Mouse (Mus musculus): Measurements from ENCODE around the gene Trim72. TPM values are rescaled to one million over a fixed set of nuclear protein-coding genes. Genes with fewer than 3 reads are reported as not detected.
"Not testable (repeated sequence)": the region's sequence is repeated elsewhere in the genome, so short reads cannot be mapped to it uniquely, and the experiment has no call there.

Trim72 gene
- polyA plus RNA-seq, 1 experiment from 2014 or later = 0.07 TPM

DNA sequence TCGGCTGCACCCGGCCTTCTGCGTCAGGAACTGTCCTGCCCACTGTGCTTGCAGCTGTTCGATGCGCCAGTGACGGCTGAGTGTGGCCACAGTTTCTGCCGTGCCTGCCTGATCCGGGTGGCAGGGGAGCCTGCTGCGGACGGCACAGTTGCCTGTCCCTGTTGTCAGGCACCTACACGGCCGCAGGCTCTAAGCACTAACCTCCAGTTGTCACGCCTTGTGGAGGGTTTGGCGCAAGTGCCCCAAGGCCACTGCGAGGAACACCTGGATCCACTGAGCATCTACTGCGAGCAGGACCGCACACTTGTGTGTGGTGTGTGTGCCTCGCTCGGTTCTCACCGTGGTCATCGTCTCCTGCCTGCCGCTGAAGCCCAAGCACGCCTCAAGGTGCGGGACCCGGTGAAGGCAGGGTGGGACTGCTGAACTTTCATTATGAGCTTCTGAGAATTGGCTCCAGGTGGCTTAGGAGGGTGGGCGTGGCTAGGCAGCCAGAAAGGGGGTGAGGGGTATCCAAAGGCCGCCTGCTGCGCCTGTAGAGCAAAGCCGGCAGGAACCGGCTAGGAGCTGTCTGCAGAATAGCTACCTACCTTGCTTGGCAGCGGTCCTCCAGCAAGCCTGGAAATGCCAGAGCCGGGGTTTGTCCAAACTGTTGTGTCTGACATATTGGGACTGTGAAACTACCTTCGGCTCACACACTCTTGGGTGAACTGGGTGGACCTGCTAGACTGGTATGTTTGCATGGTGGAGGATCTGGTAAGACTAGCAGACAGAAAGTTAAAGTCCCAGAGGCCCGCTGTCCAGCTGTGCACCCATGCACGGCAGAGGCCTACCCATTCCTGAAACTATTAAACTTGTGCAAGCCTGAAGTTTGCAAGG, 976 bp downstream of the Trim72 start:
- Histone ChIP-seq H3K4me3 (ENCODE audit: low read depth, low read length) (no peak overlapping the region), H3K9me3 (ENCODE audit: control insufficient read depth, low read length) (no peaks in the 10 kb centered on the region), H3K4me2 (no peak overlapping the region), H3K36me3 (ENCODE audit: control insufficient read depth, insufficient read depth, low read length) (no peaks in the 10 kb centered on the region), H3K9ac (ENCODE audit: low read length) (no peak overlapping the region), H3K4me1 (ENCODE audit: control insufficient read depth, insufficient read depth, low read length) (peaks cover 3% of the 10 kb centered on the region; the same call in 1 of the 2 replicates), H3K27me3 (ENCODE audit: control insufficient read depth, insufficient read depth, low read length) (peaks cover 2% of the 10 kb centered on the region; the same call in 1 of the 2 replicates), H3K27ac (ENCODE audit: low read depth, low read length) (no peak overlapping the region)
- ATAC-seq (ENCODE audit: low FRiP score) (no peak), DNase-seq (ENCODE audit: low spot score, missing footprints) (peak; percentile 82)
- WGBS = 23% methylated on average over 35 of the region's 35 CpGs

- ATAC-seq (ENCODE audit: low FRiP score) (no peak), DNase-seq (ENCODE audit: low spot score, missing footprints) (peak; percentile 66)
- H3K27me3 ChIP-seq (ENCODE audit: control insufficient read depth, insufficient read depth, low read length) = peaks cover 2% of the 10 kb centered on the region; the same call in 1 of the 2 replicates
- no peak overlapping the region for H3K4me3 ChIP-seq (ENCODE audit: low read depth, low read length)
- no peak overlapping the region for H3K4me2 ChIP-seq
- no peaks in the 10 kb centered on the region for H3K36me3 ChIP-seq (ENCODE audit: control insufficient read depth, insufficient read depth, low read length)
- no peak overlapping the region for H3K9ac ChIP-seq (ENCODE audit: low read length)
- H3K9me3 ChIP-seq (ENCODE audit: control insufficient read depth, low read length) = no peaks in the 10 kb centered on the region
- H3K4me1 ChIP-seq (ENCODE audit: control insufficient read depth, insufficient read depth, low read length) = peaks cover 3% of the 10 kb centered on the region; the same call in 1 of the 2 replicates
- WGBS = 86% methylated on average over 7 of the region's 7 CpGs
- H3K27ac ChIP-seq (ENCODE audit: low read depth, low read length) = no peak overlapping the region
These were observed 2.4 kb downstream of the Trim72 start for GRCm38 (mm10) chr7:128006193-128006592.

- H3K4me2 ChIP-seq = no peak overlapping the region
- 49% methylated on average over 40 of the region's 40 CpGs for WGBS
- no peak for ATAC-seq (ENCODE audit: low FRiP score)
- H3K36me3 ChIP-seq (ENCODE audit: control insufficient read depth, insufficient read depth, low read length) = no peaks in the 10 kb centered on the region
- no peak overlapping the region for H3K4me3 ChIP-seq (ENCODE audit: low read depth, low read length)
- H3K27ac ChIP-seq (ENCODE audit: low read depth, low read length) = no peak overlapping the region
- no peaks in the 10 kb centered on the region; the same call in 1 of the 2 replicates for H3K27me3 ChIP-seq (ENCODE audit: control insufficient read depth, insufficient read depth, low read length)
- H3K9ac ChIP-seq (ENCODE audit: low read length) = no peak overlapping the region
- no peaks in the 10 kb centered on the region for H3K4me1 ChIP-seq (ENCODE audit: control insufficient read depth, insufficient read depth, low read length)
- H3K9me3 ChIP-seq (ENCODE audit: control insufficient read depth, low read length) = no peaks in the 10 kb centered on the region
- DNase-seq (ENCODE audit: low spot score, missing footprints) = peak; percentile 70
These were observed 6.1 kb downstream of the Trim72 start for GRCm38 (mm10) chr7:128009715-128010340.

DNA sequence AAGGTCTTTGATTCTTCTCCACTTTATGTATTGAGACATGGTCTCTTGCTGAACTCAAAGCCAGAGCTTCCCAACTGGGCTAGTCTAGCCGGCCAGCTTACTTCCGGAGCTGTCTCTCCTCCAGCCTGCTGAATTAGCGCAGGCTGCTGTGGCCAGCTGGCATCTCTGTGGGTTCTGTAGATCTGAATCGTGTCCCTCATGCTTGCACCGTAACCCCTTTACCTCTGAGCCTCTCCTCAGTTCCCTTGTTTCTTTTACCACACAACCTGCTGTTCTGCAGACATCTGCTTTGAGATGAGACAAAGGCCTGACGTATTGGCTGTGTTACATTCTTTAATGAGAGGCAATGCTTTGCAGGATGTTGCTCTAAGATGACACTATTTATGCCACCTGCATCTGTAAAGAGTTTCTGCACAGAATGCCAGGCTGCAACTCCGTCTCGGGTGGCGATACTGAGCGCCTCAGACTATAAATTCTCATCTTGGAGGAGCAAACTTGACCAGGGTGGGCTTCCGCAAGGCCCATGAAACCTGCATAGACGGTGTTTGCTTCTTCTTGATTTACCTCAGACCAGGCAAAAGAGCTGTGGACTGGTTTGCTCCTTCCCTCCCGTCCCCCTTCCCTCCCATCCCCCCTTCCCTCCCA, 8.5 kb downstream of the Trim72 start:
- Histone ChIP-seq H3K4me2 (no peak overlapping the region), H3K9ac (ENCODE audit: low read length) (no peak overlapping the region), H3K27me3 (ENCODE audit: control insufficient read depth, insufficient read depth, low read length) (no peaks in the 10 kb centered on the region; the same call in 1 of the 2 replicates), H3K4me3 (ENCODE audit: low read depth, low read length) (no peak overlapping the region), H3K27ac (ENCODE audit: low read depth, low read length) (no peak overlapping the region), H3K9me3 (ENCODE audit: control insufficient read depth, low read length) (no peaks in the 10 kb centered on the region), H3K4me1 (ENCODE audit: control insufficient read depth, insufficient read depth, low read length) (no peaks in the 10 kb centered on the region), H3K36me3 (ENCODE audit: control insufficient read depth, insufficient read depth, low read length) (no peaks in the 10 kb centered on the region)
- DNase-seq (ENCODE audit: low spot score, missing footprints) (peak; percentile 65), ATAC-seq (ENCODE audit: low FRiP score) (no peak)
- WGBS = 79% methylated on average over 13 of the region's 13 CpGs

DNA sequence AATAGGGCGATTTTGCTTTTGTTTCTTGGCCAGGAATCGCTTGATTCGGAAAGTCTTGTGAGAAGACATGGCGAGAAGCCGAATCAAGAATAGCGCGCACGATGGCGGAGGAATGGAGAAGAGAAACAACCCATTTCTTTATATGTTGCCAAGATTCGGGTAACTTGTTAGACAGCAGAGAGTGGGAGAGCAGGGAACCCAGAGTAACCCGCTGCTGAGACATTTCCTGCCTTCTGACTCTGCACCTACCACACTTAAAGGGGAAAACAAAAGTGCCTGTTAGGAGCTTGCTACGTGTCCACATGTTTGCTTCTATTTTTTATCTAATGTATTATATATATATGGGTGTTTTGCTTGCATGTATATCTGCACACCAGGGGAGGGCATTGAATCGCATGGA, 9.4 kb downstream of the Trim72 start:
- Histone ChIP-seq H3K36me3 (ENCODE audit: control insufficient read depth, insufficient read depth, low read length) (no peaks in the 10 kb centered on the region), H3K9me3 (ENCODE audit: control insufficient read depth, low read length) (no peaks in the 10 kb centered on the region), H3K4me1 (ENCODE audit: control insufficient read depth, insufficient read depth, low read length) (no peaks in the 10 kb centered on the region), H3K27me3 (ENCODE audit: control insufficient read depth, insufficient read depth, low read length) (no peaks in the 10 kb centered on the region), H3K27ac (ENCODE audit: low read depth, low read length) (no peak overlapping the region), H3K4me3 (ENCODE audit: low read depth, low read length) (no peak overlapping the region), H3K9ac (ENCODE audit: low read length) (no peak overlapping the region), H3K4me2 (no peak overlapping the region)
- ATAC-seq (ENCODE audit: low FRiP score) (no peak), DNase-seq (ENCODE audit: low spot score, missing footprints) (no peak)
- 91% methylated on average over 13 of the region's 13 CpGs for WGBS

GRCm38 (mm10) chr7:128016134-128016533, 12.4 kb downstream of the Trim72 start:
- H3K4me2 ChIP-seq; H3K4me3 ChIP-seq (ENCODE audit: low read depth, low read length); DNase-seq (ENCODE audit: low spot score, missing footprints); H3K9ac ChIP-seq (ENCODE audit: low read length); H3K27me3 ChIP-seq (ENCODE audit: control insufficient read depth, insufficient read depth, low read length); H3K9me3 ChIP-seq (ENCODE audit: control insufficient read depth, low read length); ATAC-seq (ENCODE audit: low FRiP score); H3K4me1 ChIP-seq (ENCODE audit: control insufficient read depth, insufficient read depth, low read length); H3K27ac ChIP-seq (ENCODE audit: low read depth, low read length); H3K36me3 ChIP-seq (ENCODE audit: control insufficient read depth, insufficient read depth, low read length): not testable (repeated sequence)
- 84% methylated on average over 5 of the region's 5 CpGs for WGBS

- WGBS = 84% methylated on average over 6 of the region's 6 CpGs
- Histone ChIP-seq H3K9me3 (ENCODE audit: control insufficient read depth, low read length) (no peaks in the 10 kb centered on the region), H3K4me1 (ENCODE audit: control insufficient read depth, insufficient read depth, low read length) (no peaks in the 10 kb centered on the region), H3K36me3 (ENCODE audit: control insufficient read depth, insufficient read depth, low read length) (no peaks in the 10 kb centered on the region), H3K27me3 (ENCODE audit: control insufficient read depth, insufficient read depth, low read length) (no peaks in the 10 kb centered on the region), H3K9ac (ENCODE audit: low read length) (no peak overlapping the region), H3K27ac (ENCODE audit: low read depth, low read length) (no peak overlapping the region), H3K4me2 (no peak overlapping the region), H3K4me3 (ENCODE audit: low read depth, low read length) (no peak overlapping the region)
- ATAC-seq (ENCODE audit: low FRiP score) = no peak
- DNase-seq (ENCODE audit: low spot score, missing footprints) = no peak
These were observed 12.9 kb downstream of the Trim72 start for GRCm38 (mm10) chr7:128016650-128017049.

GRCm38 (mm10) chr7:128018275-128018674, 14.5 kb downstream of the Trim72 start:
- Histone ChIP-seq H3K4me2 (no peak overlapping the region), H3K27me3 (ENCODE audit: control insufficient read depth, insufficient read depth, low read length) (no peaks in the 10 kb centered on the region), H3K9ac (ENCODE audit: low read length) (no peak overlapping the region), H3K4me1 (ENCODE audit: control insufficient read depth, insufficient read depth, low read length) (no peaks in the 10 kb centered on the region), H3K4me3 (ENCODE audit: low read depth, low read length) (no peak overlapping the region), H3K27ac (ENCODE audit: low read depth, low read length) (no peak overlapping the region), H3K9me3 (ENCODE audit: control insufficient read depth, low read length) (no peaks in the 10 kb centered on the region), H3K36me3 (ENCODE audit: control insufficient read depth, insufficient read depth, low read length) (no peaks in the 10 kb centered on the region)
- DNase-seq (ENCODE audit: low spot score, missing footprints) (no peak), ATAC-seq (ENCODE audit: low FRiP score) (no peak)
- 83% methylated on average over 3 of the region's 3 CpGs for WGBS

DNA sequence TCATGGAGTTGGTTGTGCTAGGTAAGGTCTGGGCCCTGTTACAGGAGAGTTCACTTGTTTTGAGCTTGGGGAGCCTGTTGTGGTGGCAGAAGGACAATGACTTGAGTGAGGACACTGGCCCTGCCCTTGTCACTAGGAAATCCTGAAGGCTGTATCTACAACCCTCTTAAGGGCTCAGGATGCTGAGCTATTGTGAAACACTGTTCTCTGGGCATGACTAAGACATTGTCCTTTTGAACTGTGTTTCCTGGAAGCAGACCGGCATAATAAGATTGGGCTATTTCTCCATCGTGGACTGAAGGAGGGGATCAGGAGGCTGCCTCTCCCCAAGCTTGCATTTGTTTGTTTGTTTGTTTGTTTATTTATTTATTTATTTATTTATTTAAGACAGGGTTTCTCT, 15.4 kb downstream of the Trim72 start:
- no peak overlapping the region for H3K4me3 ChIP-seq (ENCODE audit: low read depth, low read length)
- no peaks in the 10 kb centered on the region for H3K27me3 ChIP-seq (ENCODE audit: control insufficient read depth, insufficient read depth, low read length)
- H3K9me3 ChIP-seq (ENCODE audit: control insufficient read depth, low read length) = no peaks in the 10 kb centered on the region
- H3K4me2 ChIP-seq = no peak overlapping the region
- no peak for DNase-seq (ENCODE audit: low spot score, missing footprints)
- no peak overlapping the region for H3K27ac ChIP-seq (ENCODE audit: low read depth, low read length)
- ATAC-seq (ENCODE audit: low FRiP score) = no peak
- H3K4me1 ChIP-seq (ENCODE audit: control insufficient read depth, insufficient read depth, low read length) = no peaks in the 10 kb centered on the region
- H3K9ac ChIP-seq (ENCODE audit: low read length) = no peak overlapping the region
- no peaks in the 10 kb centered on the region for H3K36me3 ChIP-seq (ENCODE audit: control insufficient read depth, insufficient read depth, low read length)
- WGBS = 88% methylated on average over 2 of the region's 2 CpGs
